Mouse (Mus musculus) urinary bladder, adult 2 months (tissue): ENCODE measurements around the gene Pop5. TPM values are rescaled to one million over a fixed set of nuclear protein-coding genes. Genes with fewer than 3 reads are reported as not detected.

Experiments used
- polyA plus RNA-seq: library from polyadenylated mRNA; depleted of rRNA; stranded (reverse); fragments of >200 nt; gene quantifications from 2 replicates; pipeline ENCODE4 v1.2.3, GENCODE M21; 2012; rRNA removed

Gene Pop5
- polyA plus RNA-seq, 1 experiment, result 63.5 TPM

Other genes starting within 250 kb of the Pop5 start
- gene Sppl3, start 224.7 kb upstream of the Pop5 start, polyA plus RNA-seq, result 62.5 and 63.9 TPM in 2 replicates
- 0.23 TPM in 1 of 2 replicates, not detected in the other for gene Gm10401, start 137.5 kb upstream of the Pop5 start, polyA plus RNA-seq
- gene Acads, start 116.5 kb upstream of the Pop5 start, polyA plus RNA-seq, result 54.0 and 60.2 TPM in 2 replicates
- 24.0 and 27.4 TPM in 2 replicates for gene Unc119b, start 100.9 kb upstream of the Pop5 start, polyA plus RNA-seq
- gene Mlec, start 77.7 kb upstream of the Pop5 start, polyA plus RNA-seq, result 82.1 and 95.2 TPM in 2 replicates
- gene Cabp1, start 41.5 kb upstream of the Pop5 start, polyA plus RNA-seq, result 3.6 and 3.9 TPM in 2 replicates
- gene Rnf10, start 37.1 kb downstream of the Pop5 start, polyA plus RNA-seq, result 144 and 157 TPM in 2 replicates
- 23.9 and 26.4 TPM in 2 replicates for gene Coq5, start 43.8 kb downstream of the Pop5 start, polyA plus RNA-seq
- gene Dynll1, start 65.2 kb downstream of the Pop5 start, polyA plus RNA-seq, result 565 and 747 TPM in 2 replicates
- gene Srsf9, start 91.3 kb downstream of the Pop5 start, polyA plus RNA-seq, result 56.7 and 60.4 TPM in 2 replicates
- 13.6 and 18.0 TPM in 2 replicates for gene Gatc, start 105.3 kb downstream of the Pop5 start, polyA plus RNA-seq
- gene Triap1, start 105.4 kb downstream of the Pop5 start, polyA plus RNA-seq, result 47.5 and 63.9 TPM in 2 replicates
- gene Cox6a1, start 113.1 kb downstream of the Pop5 start, polyA plus RNA-seq, result 940 and 1,078 TPM in 2 replicates
- gene Msi1, start 193.8 kb downstream of the Pop5 start, polyA plus RNA-seq, result 1.7 and 3.0 TPM in 2 replicates
- not detected in 2 replicates for gene Pla2g1b, start 230.4 kb downstream of the Pop5 start, polyA plus RNA-seq
- 56.1 and 75.8 TPM in 2 replicates for gene Sirt4, start 248.9 kb downstream of the Pop5 start, polyA plus RNA-seq